Mouse (Mus musculus): ENCODE data around the gene Ugt1a9.

GRCm38 (mm10) chr1:88249596-88249995 is 179.0 kb downstream of the Ugt1a9 start:
- TF ChIP-seq TAL1 (IDR thresholded peaks at IDR 0.05; ENCODE audit: low read length) (no peak), GATA1 (IDR thresholded peaks at IDR 0.05; ENCODE audit: low read length) (no peak)

Data from erythroblast, embryonic 14.5 days (primary cell).